Mouse (Mus musculus) lung, embryonic 16.5 days (tissue): ENCODE data around the gene Wipf1. TPM values are rescaled to one million over a fixed set of nuclear protein-coding genes. Genes with fewer than 3 reads are reported as not detected.

Experiments
- ATAC-seq: fragments of 200-750 bp; cut with Nextera tagmentation; 2 replicates; pipeline ENCODE4 v1.8.0; 2017; ENCODE audit warnings: low read depth, mild to moderate bottlenecking, moderate library complexity
- H3K27ac ChIP-seq: fragments of 300-500 bp; sonication (generic); 2 replicates; pipeline ENCODE4 v1.5.1; 2014; ENCODE audit warnings: mild to moderate bottlenecking, control low read depth, low read length
- H3K27me3 ChIP-seq: fragments of 300-500 bp; sonication (generic); 2 replicates; pipeline ENCODE4 v1.6.1; 2014; ENCODE audit warnings: low read depth, low read length, mixed read lengths; ENCODE audit not compliant: control insufficient read depth, insufficient read depth
- H3K36me3 ChIP-seq: fragments of 300-500 bp; sonication (generic); 2 replicates; pipeline ENCODE4 v1.6.1; 2014; ENCODE audit warnings: low read length; ENCODE audit not compliant: control insufficient read depth, insufficient read depth
- H3K4me1 ChIP-seq: fragments of 300-500 bp; sonication (generic); replicated peaks from 2 replicates; pipeline ENCODE4 v1.6.1; 2014; ENCODE audit warnings: low read length, mixed read lengths; ENCODE audit not compliant: control insufficient read depth, insufficient read depth
- H3K4me2 ChIP-seq: fragments of 300-500 bp; sonication (generic); 2 replicates; pipeline ENCODE4 v1.6.1; 2014; ENCODE audit warnings: low read depth, low read length, control low read depth
- H3K4me3 ChIP-seq: fragments of 300-500 bp; sonication (generic); 2 replicates; pipeline ENCODE4 v1.5.1; 2014; ENCODE audit warnings: mild to moderate bottlenecking, low read length, control low read depth
- H3K9ac ChIP-seq: fragments of 300-500 bp; sonication (generic); 2 replicates; pipeline ENCODE4 v1.6.1; 2014; ENCODE audit warnings: low read length, control low read depth
- H3K9me3 ChIP-seq: fragments of 300-500 bp; sonication (generic); 2 replicates; pipeline ENCODE4 v1.6.1; 2016; ENCODE audit warnings: low read length; ENCODE audit not compliant: control insufficient read depth
- WGBS: fragments of 180-500 bp; shearing (Covaris S2); extraction: QIAGEN DNeasy Blood & Tissue Kit; methylation state at CpG from one replicate; pipeline ENCODE4 v1.1.7; 2014; 5-methylcytosine and 5-hydroxymethylcytosine counted together
- polyA plus RNA-seq: library from polyadenylated mRNA; unstranded; fragments of >200 nt; fragmentation: Nextera tagmentation; extraction: Ambion mirVana; gene quantifications from 2 replicates; pipeline ENCODE4 v1.2.1, GENCODE M21; 2015

The Wipf1 gene
- polyA plus RNA-seq, 1 experiment from 2014 or later = 12.6 TPM

DNA sequence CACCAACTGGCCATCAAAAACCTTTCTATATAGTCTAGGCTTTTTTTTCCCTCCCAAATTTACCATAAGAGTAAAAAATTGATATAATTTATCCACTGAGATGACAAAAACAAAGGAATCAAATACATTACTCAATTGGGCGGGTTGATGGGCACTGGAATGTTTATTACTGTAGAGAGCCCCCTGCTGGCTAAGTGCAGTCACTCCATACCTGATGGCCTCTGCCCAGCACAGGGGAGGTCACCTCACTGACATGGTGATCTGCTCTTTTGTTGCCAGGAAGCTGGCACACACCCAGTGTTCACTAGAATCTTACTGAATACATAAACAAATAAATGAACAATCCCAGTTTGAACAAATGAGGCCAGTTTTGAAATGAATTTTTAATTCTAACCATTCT, 102.2 kb downstream of the Wipf1 start:
- Histone ChIP-seq H3K36me3 (no peaks in the 10 kb centered on the region), H3K4me2 (no peak overlapping the region), H3K4me3 (no peak overlapping the region), H3K9ac (no peak overlapping the region), H3K9me3 (no peaks in the 10 kb centered on the region), H3K4me1 (no peaks in the 10 kb centered on the region), H3K27me3 (no peaks in the 10 kb centered on the region), H3K27ac (no peak overlapping the region)
- no peak for ATAC-seq
- WGBS = 41% methylated on average over 1 of the region's 1 CpGs

DNA sequence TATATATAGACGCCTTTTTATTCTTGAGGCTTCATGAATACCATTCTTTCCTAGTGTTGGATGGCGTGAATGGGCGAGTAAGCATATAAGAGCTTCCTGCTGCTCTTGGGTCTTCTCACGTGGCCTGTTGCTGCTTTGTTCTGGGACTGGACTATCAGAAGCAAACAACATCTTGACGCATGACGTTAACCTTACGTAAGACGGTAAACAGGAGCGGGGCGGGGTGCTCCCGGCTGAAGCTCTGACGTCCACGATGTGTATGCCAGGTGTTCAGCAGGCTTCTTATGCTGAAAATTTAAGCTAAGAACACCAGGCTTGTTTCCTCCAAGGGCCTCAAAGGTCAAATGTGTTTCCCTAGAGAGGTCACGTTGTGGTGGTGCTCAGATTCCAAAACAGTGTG, 103.7 kb downstream of the Wipf1 start:
- Histone ChIP-seq H3K9me3 (no peaks in the 10 kb centered on the region), H3K4me2 (no peak overlapping the region), H3K27me3 (no peaks in the 10 kb centered on the region), H3K36me3 (no peaks in the 10 kb centered on the region), H3K9ac (no peak overlapping the region), H3K4me1 (no peaks in the 10 kb centered on the region), H3K4me3 (no peak overlapping the region), H3K27ac (no peak overlapping the region)
- ATAC-seq = no peak
- WGBS = 75% methylated on average over 14 of the region's 14 CpGs

DNA sequence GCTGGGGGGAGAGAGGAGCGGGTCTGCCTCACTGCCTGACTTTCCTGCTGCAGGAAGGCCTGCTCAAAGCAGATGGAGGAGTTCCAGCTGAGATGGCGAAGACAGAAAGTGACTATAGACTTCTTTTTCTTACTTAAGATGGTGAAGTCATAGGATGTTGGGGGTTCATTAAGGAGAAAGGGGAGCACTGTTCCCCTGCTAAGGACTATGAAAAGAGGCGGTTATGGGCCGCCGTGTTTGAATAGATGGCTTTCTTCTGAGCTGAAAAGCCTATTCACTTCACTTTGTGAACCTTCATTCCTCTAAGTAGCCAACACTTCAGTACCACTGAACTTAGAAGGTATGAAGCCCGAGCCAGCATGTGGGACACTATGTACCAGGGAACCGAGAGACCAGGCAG, 109.8 kb downstream of the Wipf1 start:
- WGBS = 65% methylated on average over 7 of the region's 7 CpGs
- no peak for ATAC-seq
- Histone ChIP-seq H3K9me3 (no peaks in the 10 kb centered on the region), H3K9ac (no peak overlapping the region), H3K4me1 (no peaks in the 10 kb centered on the region), H3K36me3 (no peaks in the 10 kb centered on the region), H3K27me3 (no peaks in the 10 kb centered on the region), H3K4me2 (no peak overlapping the region), H3K4me3 (no peak overlapping the region), H3K27ac (no peak overlapping the region)

DNA sequence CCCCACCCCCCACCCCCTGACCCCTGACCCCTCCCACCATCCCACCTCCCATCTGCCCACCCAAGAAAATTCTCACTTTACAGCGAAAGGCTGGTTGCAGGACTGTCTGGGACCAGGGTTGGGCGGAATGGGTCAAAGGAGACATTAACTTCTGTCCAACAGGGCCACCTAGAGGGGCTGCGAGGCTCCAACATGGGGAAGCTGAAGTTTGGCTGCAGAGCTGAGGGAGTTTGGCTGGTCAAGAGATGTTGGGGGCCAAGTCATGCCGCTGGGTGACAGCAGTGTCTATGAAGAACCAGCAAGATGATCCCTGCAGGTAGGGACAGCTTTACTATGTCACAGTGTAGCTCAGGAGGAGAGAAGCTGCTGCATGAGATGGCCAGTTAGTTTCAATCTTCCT, 110.2 kb downstream of the Wipf1 start:
- Histone ChIP-seq H3K9me3 (no peaks in the 10 kb centered on the region), H3K36me3 (no peaks in the 10 kb centered on the region), H3K9ac (no peak overlapping the region), H3K4me2 (no peak overlapping the region), H3K4me1 (no peaks in the 10 kb centered on the region), H3K27ac (no peak overlapping the region), H3K4me3 (no peak overlapping the region), H3K27me3 (no peaks in the 10 kb centered on the region)
- WGBS = 43% methylated on average over 4 of the region's 4 CpGs
- ATAC-seq = no peak

DNA sequence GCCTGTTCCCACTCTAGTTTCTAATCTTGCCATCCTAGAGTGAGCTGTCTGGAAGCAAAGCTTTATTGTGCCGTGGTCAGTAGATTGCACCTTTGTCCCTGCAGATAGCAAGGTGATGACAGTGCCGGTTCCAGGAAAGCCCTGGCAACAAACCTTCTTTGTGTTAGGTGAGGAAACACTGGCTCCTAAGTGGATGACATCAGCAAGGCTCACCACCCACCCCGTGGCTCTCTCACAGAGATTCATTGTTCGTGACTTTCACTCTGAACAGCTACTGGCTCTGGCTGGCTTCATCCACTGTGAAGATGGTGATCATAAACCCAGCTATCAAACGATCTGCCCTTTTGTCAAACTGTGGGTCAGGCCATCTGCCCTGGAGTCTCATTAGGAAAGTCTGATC, 113.6 kb downstream of the Wipf1 start:
- Histone ChIP-seq H3K36me3 (no peaks in the 10 kb centered on the region), H3K27ac (no peak overlapping the region), H3K9me3 (no peaks in the 10 kb centered on the region), H3K4me2 (no peak overlapping the region), H3K9ac (no peak overlapping the region), H3K4me1 (no peaks in the 10 kb centered on the region), H3K4me3 (no peak overlapping the region), H3K27me3 (no peaks in the 10 kb centered on the region)
- ATAC-seq = no peak
- WGBS = 40% methylated on average over 5 of the region's 5 CpGs

DNA sequence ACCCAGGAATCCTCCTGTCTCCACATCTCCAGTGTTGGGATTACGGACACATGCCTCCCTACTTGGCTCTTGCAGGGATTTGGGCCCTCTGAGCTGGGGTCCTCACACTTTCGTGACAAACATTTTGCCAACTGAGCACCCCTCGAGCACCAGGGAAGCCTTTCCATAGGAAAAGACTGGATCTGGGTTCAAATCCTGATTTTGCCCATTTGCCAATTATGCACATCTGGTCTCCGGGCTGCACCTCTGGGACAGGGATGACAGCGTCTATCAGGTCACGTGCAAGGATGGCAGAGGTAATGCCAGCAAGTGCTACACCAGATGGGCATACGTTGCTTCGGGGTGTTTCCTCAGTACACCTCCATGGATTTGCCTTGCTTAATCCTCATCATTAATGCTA, 119.5 kb downstream of the Wipf1 start:
- Histone ChIP-seq H3K9ac (no peak overlapping the region), H3K27ac (no peak overlapping the region), H3K4me2 (no peak overlapping the region), H3K4me1 (no peaks in the 10 kb centered on the region), H3K9me3 (no peaks in the 10 kb centered on the region), H3K4me3 (no peak overlapping the region), H3K36me3 (no peaks in the 10 kb centered on the region), H3K27me3 (no peaks in the 10 kb centered on the region)
- WGBS = 91% methylated on average over 8 of the region's 8 CpGs
- no peak for ATAC-seq

DNA sequence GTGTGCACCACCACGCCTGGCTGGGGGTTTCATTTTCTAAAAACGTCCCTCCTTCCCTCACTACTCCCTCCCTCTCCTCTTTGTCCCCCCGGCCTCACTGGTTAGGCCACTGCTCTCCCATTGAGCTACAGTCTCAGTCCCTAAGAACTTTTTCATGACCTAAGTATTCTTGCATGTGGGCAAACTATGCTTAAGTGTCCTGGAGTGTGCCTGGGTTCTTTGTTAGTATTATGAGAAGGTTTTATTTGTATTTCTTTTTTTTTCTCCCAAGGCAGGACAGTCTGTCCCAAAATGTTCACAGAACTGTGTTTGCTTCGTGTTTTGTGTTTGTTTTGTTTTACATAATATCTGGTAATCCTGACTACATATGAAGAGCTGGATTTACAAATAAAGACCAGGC, 121.9 kb downstream of the Wipf1 start:
- Histone ChIP-seq H3K4me1 (no peaks in the 10 kb centered on the region), H3K9ac (no peak overlapping the region), H3K4me2 (no peak overlapping the region), H3K27me3 (no peaks in the 10 kb centered on the region), H3K4me3 (no peak overlapping the region), H3K36me3 (no peaks in the 10 kb centered on the region), H3K9me3 (no peaks in the 10 kb centered on the region), H3K27ac (no peak overlapping the region)
- peak; percentile 41; the same call in 1 of the 2 replicates for ATAC-seq
- WGBS = 43% methylated on average over 4 of the region's 4 CpGs

DNA sequence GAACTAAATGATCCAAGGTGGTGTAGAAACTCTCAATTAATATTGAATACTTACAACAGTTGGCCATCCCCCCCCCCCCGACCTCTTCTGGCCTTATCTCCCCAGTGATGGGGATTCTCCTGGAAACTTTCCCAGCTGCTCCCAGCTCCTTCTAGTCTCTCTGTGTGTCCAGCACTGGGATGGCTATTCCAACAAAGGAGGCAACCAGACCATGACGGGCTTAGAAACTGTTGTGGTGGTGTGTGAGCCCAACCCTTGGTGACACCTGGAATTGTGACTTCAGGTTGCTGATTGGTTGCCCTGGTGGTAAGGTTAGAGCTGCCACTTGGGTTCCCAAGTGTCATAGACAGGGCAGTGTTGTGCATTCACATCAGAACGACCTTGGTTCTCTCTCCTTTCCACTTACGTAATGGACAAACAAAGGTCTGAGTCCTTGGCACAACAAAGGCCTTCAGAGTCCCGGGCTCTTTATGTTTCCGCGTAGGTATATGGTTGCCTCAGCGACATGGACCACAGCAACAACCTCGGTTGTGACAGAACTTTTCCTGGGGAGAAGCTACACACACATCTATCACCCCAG, 123.1 kb downstream of the Wipf1 start:
- Histone ChIP-seq H3K4me1 (no peaks in the 10 kb centered on the region), H3K4me2 (no peak overlapping the region), H3K36me3 (no peaks in the 10 kb centered on the region), H3K9ac (no peak overlapping the region), H3K9me3 (no peaks in the 10 kb centered on the region), H3K27me3 (no peaks in the 10 kb centered on the region), H3K27ac (no peak overlapping the region), H3K4me3 (no peak overlapping the region)
- 81% methylated on average over 9 of the region's 9 CpGs for WGBS
- no peak for ATAC-seq

DNA sequence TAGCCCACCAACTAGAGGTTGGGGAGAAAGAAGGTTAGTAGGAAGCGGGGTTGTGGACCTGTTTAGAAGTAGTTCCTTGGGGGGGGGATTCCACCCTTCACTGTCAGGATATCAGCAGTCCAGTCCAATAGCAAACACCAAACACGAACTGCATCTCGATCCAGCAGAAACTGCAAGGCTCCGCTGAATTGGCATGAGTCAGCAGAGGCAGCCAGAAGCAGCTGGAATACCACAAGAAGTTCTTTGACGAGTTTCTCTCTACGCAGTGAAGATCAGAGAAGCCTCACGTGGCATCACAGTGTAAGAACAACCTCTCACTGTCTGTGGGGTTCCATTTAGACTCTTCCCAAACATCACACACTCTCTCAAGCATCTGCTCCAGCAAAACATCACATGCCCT, 124.6 kb downstream of the Wipf1 start:
- H3K27me3 ChIP-seq = no peaks in the 10 kb centered on the region
- no peak overlapping the region for H3K9ac ChIP-seq
- no peak overlapping the region for H3K27ac ChIP-seq
- H3K4me2 ChIP-seq = no peak overlapping the region
- no peaks in the 10 kb centered on the region for H3K9me3 ChIP-seq
- H3K4me3 ChIP-seq = no peak overlapping the region
- no peaks in the 10 kb centered on the region for H3K4me1 ChIP-seq
- ATAC-seq = no peak
- 81% methylated on average over 7 of the region's 7 CpGs for WGBS
- H3K36me3 ChIP-seq = no peaks in the 10 kb centered on the region

DNA sequence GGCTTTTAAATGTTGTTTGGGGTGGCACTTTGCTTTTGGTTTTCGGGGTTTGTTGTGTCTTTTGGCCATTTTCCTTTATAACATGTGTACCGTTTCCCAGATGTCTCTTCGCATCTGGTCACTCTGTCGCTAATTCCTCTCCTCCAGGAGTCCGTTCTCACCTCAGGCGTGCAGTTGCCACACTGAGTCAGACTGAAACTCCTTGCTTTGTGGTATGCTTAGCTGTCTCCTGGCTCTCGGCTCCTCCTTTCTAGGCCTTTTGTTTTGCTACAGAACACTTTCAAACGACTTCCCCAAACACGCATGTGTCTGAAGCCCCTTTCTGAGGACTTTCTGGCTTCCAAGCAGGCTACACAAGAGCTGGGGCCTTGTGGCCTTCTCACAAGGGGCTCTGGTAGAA, 125.1 kb downstream of the Wipf1 start:
- H3K27me3 ChIP-seq = no peaks in the 10 kb centered on the region
- H3K36me3 ChIP-seq = no peaks in the 10 kb centered on the region
- H3K9ac ChIP-seq = no peak overlapping the region
- H3K4me2 ChIP-seq = no peak overlapping the region
- 83% methylated on average over 9 of the region's 9 CpGs for WGBS
- H3K4me1 ChIP-seq = no peaks in the 10 kb centered on the region
- no peak overlapping the region for H3K4me3 ChIP-seq
- H3K9me3 ChIP-seq = no peaks in the 10 kb centered on the region
- no peak for ATAC-seq
- H3K27ac ChIP-seq = no peak overlapping the region
